Mouse (Mus musculus) testis, adult 2 months (tissue): ENCODE measurements around the gene Rasl10b. TPM values are rescaled to one million over a fixed set of nuclear protein-coding genes. Genes with fewer than 3 reads are reported as not detected.

ENCODE experiments used
- H3K27ac ChIP-seq: fragments of 200-500 bp; 2 replicates; pipeline ENCODE4 v1.5.1; 2012; ENCODE audit warnings: low read depth, low read length; ENCODE audit not compliant: control insufficient read depth, insufficient read depth
- H3K27me3 ChIP-seq: fragments of 200-500 bp; 2 replicates; pipeline ENCODE4 v1.6.1; 2012; ENCODE audit warnings: mild to moderate bottlenecking, low read length, moderate library complexity; ENCODE audit not compliant: control insufficient read depth, insufficient read depth
- H3K36me3 ChIP-seq: fragments of 200-500 bp; 2 replicates; pipeline ENCODE4 v1.6.1; 2012; ENCODE audit warnings: mild to moderate bottlenecking, low read length; ENCODE audit not compliant: control insufficient read depth, insufficient read depth
- H3K4me1 ChIP-seq: fragments of 200-500 bp; 2 replicates; pipeline ENCODE4 v1.6.1; 2012; ENCODE audit warnings: low read length; ENCODE audit not compliant: control insufficient read depth, insufficient read depth
- H3K4me3 ChIP-seq: fragments of 200-500 bp; 2 replicates; pipeline ENCODE4 v1.5.1; 2012; ENCODE audit warnings: low read depth, mild to moderate bottlenecking, low read length, moderate library complexity, mixed read lengths; ENCODE audit not compliant: control insufficient read depth
- CTCF ChIP-seq: fragments of 200-500 bp; IDR thresholded peaks from 2 replicates; pipeline ENCODE4 v1.5.1; 2012; ENCODE audit warnings: low read depth, mild to moderate bottlenecking, inconsistent platforms, low read length, moderate library complexity; ENCODE audit not compliant: control insufficient read depth, insufficient read depth, insufficient replicate concordance
- POLR2A ChIP-seq: fragments of 200-500 bp; IDR thresholded peaks from 2 replicates; pipeline ENCODE4 v1.6.1; 2012; ENCODE audit warnings: low read depth, mild to moderate bottlenecking, inconsistent platforms, low read length, moderate library complexity; ENCODE audit not compliant: control insufficient read depth
- polyA plus RNA-seq: library from polyadenylated mRNA; depleted of rRNA; stranded (reverse); fragments of >200 nt; gene quantifications from 2 replicates; pipeline ENCODE4 v1.2.3, GENCODE M21; 2012; rRNA removed

Gene Rasl10b
- polyA plus RNA-seq, 1 experiment: 2.0 TPM

DNA sequence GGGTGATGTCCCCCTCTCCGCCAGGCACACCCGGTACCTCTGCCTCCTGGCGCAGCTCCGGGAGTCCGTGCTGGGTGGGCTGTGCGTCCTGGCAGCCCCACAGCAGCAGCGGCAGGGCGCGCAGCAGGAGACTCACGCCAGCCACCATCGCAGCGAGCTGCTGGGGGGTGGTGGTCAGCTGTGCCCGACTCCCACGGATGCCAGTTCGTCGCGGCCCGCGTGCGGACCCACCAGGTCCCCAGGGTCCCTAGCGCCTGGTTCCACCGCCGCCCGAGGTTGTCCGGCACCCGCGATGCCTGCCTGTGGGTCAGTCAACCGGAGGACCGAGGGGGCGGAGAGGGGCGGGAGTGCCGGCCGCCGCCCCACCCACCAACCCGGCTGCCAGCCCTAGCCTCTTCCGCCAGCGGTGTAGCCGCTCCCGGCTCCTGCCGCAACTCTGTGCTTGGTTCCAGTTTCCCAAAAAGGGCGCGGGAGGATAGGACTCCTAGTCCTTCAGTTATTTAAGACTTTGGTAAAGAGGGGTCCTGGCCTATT lies 53.8 kb downstream of the Rasl10b start, which contains the start of gene Mmp28:
TSS of gene Mmp28 (minus strand) at position 361 of the 534 bp plus-strand sequence.
- no peaks in the 10 kb centered on the region for H3K36me3 ChIP-seq
- H3K27ac ChIP-seq: no peak within 1 kb of the TSS
- H3K4me3 ChIP-seq: peak within 1 kb of the TSS; percentile 79
- no peaks in the 10 kb centered on the region for H3K27me3 ChIP-seq
- TF ChIP-seq POLR2A (no peak), CTCF (no peak)
- peaks cover 13% of the 10 kb centered on the region for H3K4me1 ChIP-seq

GRCm38 (mm10) chr11:83465976-83466375 lies 57.0 kb downstream of the Rasl10b start:
- Histone ChIP-seq H3K27me3 (no peaks in the 10 kb centered on the region), H3K36me3 (no peaks in the 10 kb centered on the region), H3K4me3 (no peak overlapping the region), H3K27ac (no peak overlapping the region), H3K4me1 (peaks cover 13% of the 10 kb centered on the region)
- TF ChIP-seq CTCF (no peak), POLR2A (no peak)

DNA sequence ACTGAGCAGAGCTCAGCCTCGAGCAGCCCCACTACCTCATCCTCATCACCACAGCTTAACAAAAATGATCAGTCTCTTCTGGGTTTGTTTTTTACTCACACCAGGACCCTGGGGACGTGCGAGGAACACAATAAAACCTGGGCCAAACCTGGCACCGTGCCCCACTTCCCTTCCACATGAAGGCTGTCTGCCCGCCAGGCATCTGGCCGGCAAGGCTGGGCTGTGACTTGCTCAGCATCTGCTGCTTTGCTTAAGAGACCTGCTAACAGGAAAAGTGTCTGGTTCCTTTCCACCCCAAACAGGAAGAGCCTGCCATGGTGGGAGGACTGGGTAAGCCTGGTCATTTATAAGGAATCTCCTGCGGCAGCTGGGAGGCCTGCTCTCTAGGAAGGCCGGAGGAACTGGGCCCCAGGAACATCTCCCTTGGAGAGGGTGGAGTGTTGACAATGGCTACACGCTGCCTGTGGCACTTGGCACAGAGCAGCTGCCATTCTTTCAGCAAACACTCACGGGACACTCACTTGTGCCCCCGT lies 58.2 kb downstream of the Rasl10b start:
- no peak overlapping the region for H3K4me3 ChIP-seq
- H3K36me3 ChIP-seq: no peaks in the 10 kb centered on the region
- TF ChIP-seq POLR2A: no peak
- no peak for TF ChIP-seq CTCF
- no peaks in the 10 kb centered on the region for H3K27me3 ChIP-seq
- H3K27ac ChIP-seq: no peak overlapping the region; the same call in 1 of the 2 replicates
- peaks cover 12% of the 10 kb centered on the region for H3K4me1 ChIP-seq

GRCm38 (mm10) chr11:83468765-83469164 lies 59.8 kb downstream of the Rasl10b start:
- H3K27ac ChIP-seq: no peak overlapping the region
- H3K4me1 ChIP-seq: peaks cover 2% of the 10 kb centered on the region; the same call in 1 of the 2 replicates
- TF ChIP-seq POLR2A (no peak), CTCF (no peak)
- H3K4me3 ChIP-seq: no peak overlapping the region
- no peaks in the 10 kb centered on the region for H3K36me3 ChIP-seq
- H3K27me3 ChIP-seq: no peaks in the 10 kb centered on the region

Other genes starting within 250 kb of the Rasl10b start
- gene Slfn4, start 234.0 kb upstream of the Rasl10b start, polyA plus RNA-seq: 0.22 and 0.38 TPM in 2 replicates
- gene Slfn3, start 217.8 kb upstream of the Rasl10b start, polyA plus RNA-seq: 0.64 and 0.66 TPM in 2 replicates
- 0.05 and 0.07 TPM in 2 replicates for gene Slfn14, start 122.4 kb upstream of the Rasl10b start, polyA plus RNA-seq
- gene Ap2b1, start 110.1 kb upstream of the Rasl10b start, polyA plus RNA-seq: 252 and 263 TPM in 2 replicates
- gene Pex12, start 106.6 kb upstream of the Rasl10b start, polyA plus RNA-seq: 27.8 and 32.1 TPM in 2 replicates
- gene Gas2l2, start 20.3 kb downstream of the Rasl10b start, polyA plus RNA-seq: 0.08 TPM in 1 of 2 replicates, not detected in the other
- gene 1700020L24Rik, start 28.5 kb downstream of the Rasl10b start, polyA plus RNA-seq: 256 and 289 TPM in 2 replicates
- 0.58 and 0.93 TPM in 2 replicates for gene Mmp28, start 53.9 kb downstream of the Rasl10b start, polyA plus RNA-seq
- gene Taf15, start 63.9 kb downstream of the Rasl10b start, polyA plus RNA-seq: 32.4 and 49.6 TPM in 2 replicates
- gene Heatr9, start 113.0 kb downstream of the Rasl10b start, polyA plus RNA-seq: 8.7 and 10.8 TPM in 2 replicates
- 2.3 and 3.5 TPM in 2 replicates for gene Ccl5, start 121.4 kb downstream of the Rasl10b start, polyA plus RNA-seq
- gene Ccl9, start 169.5 kb downstream of the Rasl10b start, polyA plus RNA-seq: 0.14 and 0.55 TPM in 2 replicates
- 0.14 and 0.65 TPM in 2 replicates for gene Ccl6, start 183.9 kb downstream of the Rasl10b start, polyA plus RNA-seq
- gene Rpl9-ps1, start 236.5 kb downstream of the Rasl10b start, polyA plus RNA-seq: not detected in 2 replicates
- 0.14 TPM in 1 of 2 replicates, not detected in the other for gene Ccl3, start 240.2 kb downstream of the Rasl10b start, polyA plus RNA-seq